Mouse (Mus musculus): ENCODE results near the gene Ntn5. TPM values are rescaled to one million over a fixed set of nuclear protein-coding genes. Genes with fewer than 3 reads are reported as not detected.
A peak's percentile ranks its signal among the peaks of the same experiment; 100 is the strongest.

The Ntn5 gene
- polyA plus RNA-seq, 1 experiment from 2014 or later: 0.94 TPM

GRCm38 (mm10) chr7:45713396-45713795 lies 29.6 kb downstream of the Ntn5 start:
- Histone ChIP-seq H3K4me2 (ENCODE audit: low read length) (no peak overlapping the region), H3K9me3 (ENCODE audit: control insufficient read depth, low read length) (no peaks in the 10 kb centered on the region), H3K36me3 (ENCODE audit: control insufficient read depth, insufficient read depth, low read length) (peaks cover 30% of the 10 kb centered on the region), H3K4me3 (ENCODE audit: low read length) (no peak overlapping the region), H3K9ac (ENCODE audit: low read depth, low read length) (no peak overlapping the region), H3K27ac (ENCODE audit: low read depth, low read length) (no peak overlapping the region), H3K27me3 (replicated peaks; ENCODE audit: control insufficient read depth, insufficient read depth, low read length) (no peaks in the 10 kb centered on the region), H3K4me1 (ENCODE audit: control insufficient read depth, insufficient read depth, low read depth, low read length) (peaks cover 45% of the 10 kb centered on the region)
- no peak for ATAC-seq
- 95% methylated on average over 16 of the region's 16 CpGs for WGBS

GRCm38 (mm10) chr7:45713881-45714520 lies 30.2 kb downstream of the Ntn5 start:
- H3K9me3 ChIP-seq (ENCODE audit: control insufficient read depth, low read length): no peaks in the 10 kb centered on the region
- peak overlapping the region; percentile 79 for H3K4me3 ChIP-seq (ENCODE audit: low read length)
- peaks cover 30% of the 10 kb centered on the region for H3K36me3 ChIP-seq (ENCODE audit: control insufficient read depth, insufficient read depth, low read length)
- ATAC-seq: no peak
- WGBS: 87% methylated on average over 6 of the region's 6 CpGs
- H3K4me1 ChIP-seq (ENCODE audit: control insufficient read depth, insufficient read depth, low read depth, low read length): peaks cover 44% of the 10 kb centered on the region
- H3K4me2 ChIP-seq (ENCODE audit: low read length): peak overlapping the region; percentile 85
- H3K27me3 ChIP-seq (replicated peaks; ENCODE audit: control insufficient read depth, insufficient read depth, low read length): no peaks in the 10 kb centered on the region
- no peak overlapping the region for H3K27ac ChIP-seq (ENCODE audit: low read depth, low read length)
- peak overlapping the region; percentile 23; the same call in 1 of the 2 replicates for H3K9ac ChIP-seq (ENCODE audit: low read depth, low read length)

- Histone ChIP-seq H3K27ac (ENCODE audit: low read depth, low read length) (peak overlapping the region; percentile 70), H3K36me3 (ENCODE audit: control insufficient read depth, insufficient read depth, low read length) (peaks cover 32% of the 10 kb centered on the region), H3K4me1 (ENCODE audit: control insufficient read depth, insufficient read depth, low read depth, low read length) (peaks cover 44% of the 10 kb centered on the region), H3K4me3 (ENCODE audit: low read length) (peak overlapping the region; percentile 79), H3K4me2 (ENCODE audit: low read length) (peak overlapping the region; percentile 85), H3K9me3 (ENCODE audit: control insufficient read depth, low read length) (no peaks in the 10 kb centered on the region), H3K27me3 (replicated peaks; ENCODE audit: control insufficient read depth, insufficient read depth, low read length) (no peaks in the 10 kb centered on the region), H3K9ac (ENCODE audit: low read depth, low read length) (peak overlapping the region; percentile 85)
- 10% methylated on average over 14 of the region's 14 CpGs for WGBS
- no peak for ATAC-seq
Observed at GRCm38 (mm10) chr7:45714630-45715089, 30.8 kb downstream of the Ntn5 start.

GRCm38 (mm10) chr7:45715090-45715708 lies 31.4 kb downstream of the Ntn5 start, which contains the start of gene Rpl18:
TSS of gene Rpl18 (plus strand) at chr7:45715457.
- Histone ChIP-seq H3K27ac (ENCODE audit: low read depth, low read length) (peak within 1 kb of the TSS; percentile 70), H3K4me2 (ENCODE audit: low read length) (peak within 1 kb of the TSS; percentile 85), H3K4me1 (ENCODE audit: control insufficient read depth, insufficient read depth, low read depth, low read length) (peaks cover 42% of the 10 kb centered on the region), H3K4me3 (ENCODE audit: low read length) (peak within 1 kb of the TSS; percentile 79), H3K27me3 (replicated peaks; ENCODE audit: control insufficient read depth, insufficient read depth, low read length) (no peaks in the 10 kb centered on the region), H3K9me3 (ENCODE audit: control insufficient read depth, low read length) (no peaks in the 10 kb centered on the region), H3K36me3 (ENCODE audit: control insufficient read depth, insufficient read depth, low read length) (peaks cover 36% of the 10 kb centered on the region), H3K9ac (ENCODE audit: low read depth, low read length) (peak within 1 kb of the TSS; percentile 85)
- peak; percentile 93 for ATAC-seq
- 8% methylated on average over 34 of the region's 34 CpGs for WGBS

- Histone ChIP-seq H3K9ac (ENCODE audit: low read depth, low read length) (peak overlapping the region; percentile 39), H3K27me3 (replicated peaks; ENCODE audit: control insufficient read depth, insufficient read depth, low read length) (no peaks in the 10 kb centered on the region), H3K4me2 (ENCODE audit: low read length) (peak overlapping the region; percentile 85), H3K36me3 (ENCODE audit: control insufficient read depth, insufficient read depth, low read length) (peaks cover 40% of the 10 kb centered on the region), H3K27ac (ENCODE audit: low read depth, low read length) (peak overlapping the region; percentile 55), H3K4me1 (ENCODE audit: control insufficient read depth, insufficient read depth, low read depth, low read length) (peaks cover 42% of the 10 kb centered on the region), H3K4me3 (ENCODE audit: low read length) (peak overlapping the region; percentile 79), H3K9me3 (ENCODE audit: control insufficient read depth, low read length) (no peaks in the 10 kb centered on the region)
- 86% methylated on average over 19 of the region's 19 CpGs for WGBS
- ATAC-seq: no peak
Observed at GRCm38 (mm10) chr7:45715741-45716459, 32.1 kb downstream of the Ntn5 start.

- Histone ChIP-seq H3K27ac (ENCODE audit: low read depth, low read length) (no peak overlapping the region), H3K9ac (ENCODE audit: low read depth, low read length) (no peak overlapping the region), H3K27me3 (replicated peaks; ENCODE audit: control insufficient read depth, insufficient read depth, low read length) (no peaks in the 10 kb centered on the region), H3K4me1 (ENCODE audit: control insufficient read depth, insufficient read depth, low read depth, low read length) (peaks cover 42% of the 10 kb centered on the region), H3K36me3 (ENCODE audit: control insufficient read depth, insufficient read depth, low read length) (peaks cover 36% of the 10 kb centered on the region), H3K9me3 (ENCODE audit: control insufficient read depth, low read length) (no peaks in the 10 kb centered on the region), H3K4me3 (ENCODE audit: low read length) (no peak overlapping the region), H3K4me2 (ENCODE audit: low read length) (peak overlapping the region; percentile 87)
- no peak for ATAC-seq
- WGBS: 90% methylated on average over 3 of the region's 3 CpGs
Observed at GRCm38 (mm10) chr7:45716460-45716857, 32.6 kb downstream of the Ntn5 start.

- no peaks in the 10 kb centered on the region for H3K27me3 ChIP-seq (replicated peaks; ENCODE audit: control insufficient read depth, insufficient read depth, low read length)
- peaks cover 31% of the 10 kb centered on the region for H3K36me3 ChIP-seq (ENCODE audit: control insufficient read depth, insufficient read depth, low read length)
- peak overlapping the region; percentile 92 for H3K27ac ChIP-seq (ENCODE audit: low read depth, low read length)
- WGBS: 13% methylated on average over 31 of the region's 31 CpGs
- peak overlapping the region; percentile 87 for H3K4me2 ChIP-seq (ENCODE audit: low read length)
- H3K9ac ChIP-seq (ENCODE audit: low read depth, low read length): peak overlapping the region; percentile 88
- H3K4me1 ChIP-seq (ENCODE audit: control insufficient read depth, insufficient read depth, low read depth, low read length): peaks cover 42% of the 10 kb centered on the region
- H3K9me3 ChIP-seq (ENCODE audit: control insufficient read depth, low read length): no peaks in the 10 kb centered on the region
- peak; percentile 27 for ATAC-seq
- peak overlapping the region; percentile 71 for H3K4me3 ChIP-seq (ENCODE audit: low read length)
Observed at GRCm38 (mm10) chr7:45716952-45717917, 33.4 kb downstream of the Ntn5 start.

- Histone ChIP-seq H3K4me3 (ENCODE audit: low read length) (peak within 1 kb of the TSS; percentile 71), H3K9ac (ENCODE audit: low read depth, low read length) (peak within 1 kb of the TSS; percentile 88), H3K9me3 (ENCODE audit: control insufficient read depth, low read length) (no peaks in the 10 kb centered on the region), H3K36me3 (ENCODE audit: control insufficient read depth, insufficient read depth, low read length) (peaks cover 25% of the 10 kb centered on the region), H3K4me1 (ENCODE audit: control insufficient read depth, insufficient read depth, low read depth, low read length) (peaks cover 42% of the 10 kb centered on the region), H3K27me3 (replicated peaks; ENCODE audit: control insufficient read depth, insufficient read depth, low read length) (no peaks in the 10 kb centered on the region), H3K27ac (ENCODE audit: low read depth, low read length) (peak within 1 kb of the TSS; percentile 92), H3K4me2 (ENCODE audit: low read length) (peak within 1 kb of the TSS; percentile 87)
- WGBS: under 1% methylated on average over 41 of the region's 41 CpGs
- ATAC-seq: peak; percentile 81
Observed at GRCm38 (mm10) chr7:45717918-45718297, 34.1 kb downstream of the Ntn5 start, which contains the start of gene Sphk2. TSS of gene Sphk2 (minus strand) at chr7:45718002.
